Comparison of ENCODE assay signal across 27 mouse cellular contexts in the genomic region with DNA sequence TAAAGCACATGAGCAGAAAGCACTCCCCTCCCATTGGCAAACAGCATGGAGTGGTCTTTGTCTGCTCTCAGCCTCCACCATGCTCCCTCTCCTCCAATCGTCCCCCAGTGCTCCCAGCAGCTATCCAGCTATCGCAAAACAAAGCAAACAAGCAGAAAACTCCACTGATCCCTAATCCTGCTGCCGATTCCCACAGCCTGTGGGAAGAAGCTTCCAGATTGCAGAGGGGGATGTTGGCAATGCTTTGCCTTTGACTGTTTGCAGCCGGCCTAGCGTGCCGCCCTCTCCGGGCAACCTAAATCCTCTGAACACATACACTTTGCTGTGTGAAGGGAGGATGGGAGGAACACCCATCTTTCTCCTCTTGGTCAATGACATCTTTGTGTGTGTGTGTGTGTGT.
DNase-seq lines count a peak whose midpoint lies in the region; ATAC-seq and TF ChIP-seq lines count a peak whose summit lies in the region.
"Had no signal": no experiment of that assay in that cellular context is flagged by ENCODE, and none has a peak within 500 bp of the region (broad histone marks: within the 10 kb centered on the region; RNA-seq: fewer than 3 reads in every experiment).

No protein-coding gene starts in this region.

- H3K27ac ChIP-seq in forebrain, embryonic 14.5 days (ENCODE audit: low read depth, low read length) = no peak overlapping the region
- no peak overlapping the region for H3K27ac ChIP-seq in forebrain, embryonic 12.5 days
- H3K27ac ChIP-seq in hindbrain, postnatal 0 days = peak overlapping the region; percentile 16; the same call in 1 of the 2 replicates
- H3K27ac ChIP-seq in hindbrain, embryonic 16.5 days (ENCODE audit: low read depth, low read length) = no peak overlapping the region
- H3K27ac ChIP-seq in midbrain, embryonic 13.5 days = peak overlapping the region; percentile 35; the same call in 1 of the 2 replicates
- no peak overlapping the region for H3K27ac ChIP-seq in liver, embryonic 12.5 days
- H3K27ac ChIP-seq: embryonic facial prominence, embryonic 13.5 days; hindbrain, embryonic 13.5 days; kidney, postnatal 0 days; limb, embryonic 13.5 days; liver, embryonic 13.5 days; neural tube, embryonic 12.5 days had no signal

- H3K4me3 ChIP-seq in forebrain, embryonic 14.5 days (ENCODE audit: low read depth, low read length) = no peak overlapping the region
- H3K4me3 ChIP-seq in forebrain, embryonic 12.5 days (replicated peaks) = no peak overlapping the region
- no peak overlapping the region for H3K4me3 ChIP-seq in hindbrain, postnatal 0 days (ENCODE audit: low read length)
- H3K4me3 ChIP-seq in hindbrain, embryonic 16.5 days (ENCODE audit: low read length) = no peak overlapping the region
- H3K4me3 ChIP-seq in midbrain, embryonic 13.5 days (replicated peaks) = no peak overlapping the region
- no peak overlapping the region for H3K4me3 ChIP-seq in liver, embryonic 12.5 days
- H3K4me3 ChIP-seq: embryonic facial prominence, embryonic 13.5 days; erythroblast, embryonic 14.5 days; heart, embryonic 12.5 days; hindbrain, embryonic 13.5 days; limb, embryonic 13.5 days; liver, embryonic 13.5 days; megakaryocyte, embryonic 14.5 days; neural tube, embryonic 12.5 days had no signal

- no peak overlapping the region for H3K9ac ChIP-seq in forebrain, embryonic 14.5 days (ENCODE audit: low read length)
- H3K9ac ChIP-seq in forebrain, embryonic 12.5 days = no peak overlapping the region
- H3K9ac ChIP-seq in hindbrain, postnatal 0 days (replicated peaks; ENCODE audit: low read length) = no peak overlapping the region
- no peak overlapping the region for H3K9ac ChIP-seq in hindbrain, embryonic 16.5 days (ENCODE audit: low read depth, low read length)
- H3K9ac ChIP-seq in midbrain, embryonic 13.5 days (replicated peaks) = no peak overlapping the region
- H3K9ac ChIP-seq in liver, embryonic 12.5 days = no peak overlapping the region
- H3K9ac ChIP-seq: embryonic facial prominence, embryonic 13.5 days; heart, embryonic 12.5 days; hindbrain, embryonic 13.5 days; limb, embryonic 13.5 days; liver, embryonic 13.5 days; lung, embryonic 14.5 days; neural tube, embryonic 12.5 days had no signal

- peak; percentile 40 for DNase-seq in forebrain, embryonic 14.5 days (ENCODE audit: low spot score)
- peak; percentile 31 for DNase-seq in hindbrain, postnatal 0 days (ENCODE audit: low spot score)
- DNase-seq in brain, embryonic 14.5 days (ENCODE audit: low read depth) = peak; percentile 72
- no peak for DNase-seq in thymus, postnatal 14 days
- DNase-seq: adrenal gland, postnatal 10 days; cerebellum, adult 8-10 months; cerebellum, postnatal 36 days; embryo, embryonic 11 days; gastrocnemius, postnatal 10 days; heart, postnatal 10 days; kidney, adult 2 months; liver, embryonic 13.5 days; lung, embryonic 14.5 days; lung, postnatal 36 days; retina, postnatal 1 day had no signal

- no peak for TF ChIP-seq CTCF in hindbrain, postnatal 0 days (IDR thresholded peaks at IDR 0.05; ENCODE audit: low read depth)
- TF ChIP-seq CTCF in brain, embryonic 14.5 days (IDR thresholded peaks at IDR 0.05; ENCODE audit: borderline replicate concordance, extremely low read depth, insufficient read depth, insufficient read length) = no peak

- no peak for ATAC-seq in forebrain, embryonic 14.5 days
- no peak for ATAC-seq in forebrain, embryonic 12.5 days (ENCODE audit: low FRiP score)
- ATAC-seq in hindbrain, postnatal 0 days = 0 out of 2 replicates have a peak, but pooled peaks have one; percentile 43
- no peak for ATAC-seq in hindbrain, embryonic 16.5 days
- ATAC-seq in midbrain, embryonic 13.5 days = peak; percentile 30; the same call in 1 of the 2 replicates
- no peak for ATAC-seq in liver, embryonic 12.5 days

- H3K36me3 ChIP-seq in forebrain, embryonic 14.5 days (ENCODE audit: control insufficient read depth, insufficient read depth, low read length) = no peaks in the 10 kb centered on the region
- no peaks in the 10 kb centered on the region for H3K36me3 ChIP-seq in forebrain, embryonic 12.5 days (replicated peaks)
- H3K36me3 ChIP-seq in hindbrain, postnatal 0 days (ENCODE audit: insufficient read depth, low read length) = no peaks in the 10 kb centered on the region
- no peaks in the 10 kb centered on the region for H3K36me3 ChIP-seq in hindbrain, embryonic 16.5 days (ENCODE audit: control insufficient read depth, insufficient read depth, low read length)
- no peaks in the 10 kb centered on the region for H3K36me3 ChIP-seq in midbrain, embryonic 13.5 days
- H3K36me3 ChIP-seq in liver, embryonic 12.5 days = no peaks in the 10 kb centered on the region
- H3K36me3 ChIP-seq: embryonic facial prominence, embryonic 13.5 days; hindbrain, embryonic 13.5 days; limb, embryonic 13.5 days; liver, embryonic 13.5 days; neural tube, embryonic 12.5 days had no signal

- no peak for TF ChIP-seq POLR2A in brain, embryonic 14.5 days (IDR thresholded peaks at IDR 0.05; ENCODE audit: borderline replicate concordance, extremely low read depth, insufficient read depth, insufficient read length, poor library complexity, severe bottlenecking)

- H3K9me3 ChIP-seq in forebrain, embryonic 14.5 days (replicated peaks; ENCODE audit: control insufficient read depth, low read length) = no peaks in the 10 kb centered on the region
- H3K9me3 ChIP-seq in forebrain, embryonic 12.5 days = no peaks in the 10 kb centered on the region
- no peaks in the 10 kb centered on the region for H3K9me3 ChIP-seq in hindbrain, postnatal 0 days (ENCODE audit: low read length)
- H3K9me3 ChIP-seq in hindbrain, embryonic 16.5 days (ENCODE audit: control insufficient read depth, low read length) = no peaks in the 10 kb centered on the region
- no peaks in the 10 kb centered on the region for H3K9me3 ChIP-seq in midbrain, embryonic 13.5 days
- H3K9me3 ChIP-seq in liver, embryonic 12.5 days (replicated peaks) = no peaks in the 10 kb centered on the region
- H3K9me3 ChIP-seq: embryonic facial prominence, embryonic 13.5 days; heart, embryonic 12.5 days; hindbrain, embryonic 13.5 days; limb, embryonic 13.5 days; liver, embryonic 13.5 days; megakaryocyte, embryonic 14.5 days; neural tube, embryonic 12.5 days had no signal

- no peaks in the 10 kb centered on the region; the same call in 1 of the 2 replicates for H3K4me1 ChIP-seq in forebrain, embryonic 14.5 days (ENCODE audit: control insufficient read depth, insufficient read depth, low read length)
- peaks cover 5% of the 10 kb centered on the region for H3K4me1 ChIP-seq in forebrain, embryonic 12.5 days
- H3K4me1 ChIP-seq in hindbrain, postnatal 0 days (ENCODE audit: insufficient read depth, low read length) = no peaks in the 10 kb centered on the region
- H3K4me1 ChIP-seq in hindbrain, embryonic 16.5 days (ENCODE audit: control insufficient read depth, insufficient read depth, low read depth, low read length) = no peaks in the 10 kb centered on the region; the same call in 1 of the 2 replicates
- no peaks in the 10 kb centered on the region for H3K4me1 ChIP-seq in midbrain, embryonic 13.5 days (replicated peaks)
- H3K4me1 ChIP-seq in liver, embryonic 12.5 days = no peaks in the 10 kb centered on the region
- H3K4me1 ChIP-seq: hindbrain, embryonic 13.5 days; limb, embryonic 13.5 days; liver, embryonic 13.5 days; megakaryocyte, embryonic 14.5 days; neural tube, embryonic 12.5 days had no signal

- H3K4me2 ChIP-seq in forebrain, embryonic 14.5 days (ENCODE audit: low read length) = no peak overlapping the region
- H3K4me2 ChIP-seq in forebrain, embryonic 12.5 days = no peak overlapping the region
- H3K4me2 ChIP-seq in hindbrain, postnatal 0 days (ENCODE audit: low read depth, low read length) = no peak overlapping the region
- H3K4me2 ChIP-seq in hindbrain, embryonic 16.5 days (ENCODE audit: low read length) = no peak overlapping the region
- H3K4me2 ChIP-seq in midbrain, embryonic 13.5 days (replicated peaks) = no peak overlapping the region
- H3K4me2 ChIP-seq in liver, embryonic 12.5 days = no peak overlapping the region
- H3K4me2 ChIP-seq: embryonic facial prominence, embryonic 13.5 days; heart, embryonic 12.5 days; hindbrain, embryonic 13.5 days; limb, embryonic 13.5 days; liver, embryonic 13.5 days; lung, embryonic 14.5 days; neural tube, embryonic 12.5 days had no signal

- WGBS in forebrain, embryonic 14.5 days = 51% methylated on average over 7 of the region's 7 CpGs
- WGBS in forebrain, embryonic 12.5 days = 61% methylated on average over 7 of the region's 7 CpGs
- WGBS in hindbrain, postnatal 0 days = 60% methylated on average over 7 of the region's 7 CpGs
- WGBS in hindbrain, embryonic 16.5 days = 66% methylated on average over 7 of the region's 7 CpGs
- WGBS in midbrain, embryonic 13.5 days = 47% methylated on average over 7 of the region's 7 CpGs
- 79% methylated on average over 7 of the region's 7 CpGs for WGBS in liver, embryonic 12.5 days (ENCODE audit: insufficient replicate concordance)

- no peaks in the 10 kb centered on the region for H3K27me3 ChIP-seq in forebrain, embryonic 14.5 days (replicated peaks; ENCODE audit: control insufficient read depth, insufficient read depth, low read length)
- no peaks in the 10 kb centered on the region for H3K27me3 ChIP-seq in forebrain, embryonic 12.5 days
- H3K27me3 ChIP-seq in hindbrain, postnatal 0 days (ENCODE audit: insufficient read depth, low read length) = no peaks in the 10 kb centered on the region
- no peaks in the 10 kb centered on the region for H3K27me3 ChIP-seq in hindbrain, embryonic 16.5 days (replicated peaks; ENCODE audit: control insufficient read depth, insufficient read depth, low read length)
- H3K27me3 ChIP-seq in midbrain, embryonic 13.5 days = no peaks in the 10 kb centered on the region
- H3K27me3 ChIP-seq in liver, embryonic 12.5 days (replicated peaks) = no peaks in the 10 kb centered on the region
- H3K27me3 ChIP-seq: embryonic facial prominence, embryonic 13.5 days; heart, embryonic 12.5 days; hindbrain, embryonic 13.5 days; limb, embryonic 13.5 days; liver, embryonic 13.5 days; neural tube, embryonic 12.5 days had no signal

Comparison
In these comparisons a context has a peak if more than half of its experiments do, and no peak if none do; other contexts are left out.
1. ATAC-seq: peak in hindbrain, postnatal 0 days (single experiment) and midbrain, embryonic 13.5 days (single experiment); none in forebrain, embryonic 14.5 days (single experiment), forebrain, embryonic 12.5 days (single experiment), hindbrain, embryonic 16.5 days (single experiment) and liver, embryonic 12.5 days (single experiment).
2. H3K27ac ChIP-seq: peak in hindbrain, postnatal 0 days (single experiment) and midbrain, embryonic 13.5 days (single experiment); none in forebrain, embryonic 14.5 days (single experiment), forebrain, embryonic 12.5 days (single experiment), hindbrain, embryonic 16.5 days (single experiment) and liver, embryonic 12.5 days (single experiment).